ENCODE assay signal across 17 mouse cellular contexts in the genomic region with DNA sequence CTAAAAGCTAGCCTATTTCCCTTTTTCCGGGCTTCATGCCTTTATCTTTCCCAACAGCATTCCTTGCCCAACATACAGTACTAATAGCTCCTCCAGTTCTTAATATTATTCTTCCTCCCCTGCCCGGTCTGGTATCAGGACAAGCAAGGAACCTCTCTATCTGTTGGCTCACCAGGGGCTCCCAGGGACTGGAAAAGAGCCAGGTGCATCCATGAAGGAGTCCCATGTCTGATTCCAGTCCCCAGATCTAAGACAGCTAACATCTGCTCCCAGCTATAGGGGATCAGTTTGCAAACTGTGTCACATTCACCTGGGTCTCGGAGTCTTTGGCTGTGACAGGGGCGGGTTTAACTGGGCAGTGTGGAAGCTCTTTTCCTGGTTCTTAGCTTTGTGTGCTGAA.
DNase-seq lines count a peak whose midpoint lies in the region; ATAC-seq lines count a peak whose summit lies in the region.
"Had no signal": no experiment of that assay in that cellular context is flagged by ENCODE, and none has a peak within 500 bp of the region (broad histone marks: within the 10 kb centered on the region; RNA-seq: fewer than 3 reads in every experiment).

No protein-coding gene starts in this region.

- intact Hi-C loops in left cerebral cortex, postnatal 4 days (cut with DNase I): no loop called here
- intact Hi-C loops in left cerebral cortex, postnatal 36 days (cut with DNase I): no loop called here

- no peaks in the 10 kb centered on the region for H3K9me3 ChIP-seq in forebrain, embryonic 12.5 days
- H3K9me3 ChIP-seq in forebrain, embryonic 11.5 days (ENCODE audit: control insufficient read depth, low read length): no peaks in the 10 kb centered on the region
- H3K9me3 ChIP-seq in limb, embryonic 10.5 days (replicated peaks): no peaks in the 10 kb centered on the region
- H3K9me3 ChIP-seq: heart, embryonic 10.5 days had no signal

- no peak for ATAC-seq in forebrain, embryonic 12.5 days (ENCODE audit: low FRiP score)
- ATAC-seq in forebrain, embryonic 11.5 days (replicated peaks; ENCODE audit: low FRiP score): no peak
- ATAC-seq: midbrain, embryonic 16.5 days had no signal

- DNase-seq in forebrain, embryonic 11.5 days (ENCODE audit: low spot score): no peak
- DNase-seq in left cerebral cortex, postnatal 4 days: peak; percentile 64
- DNase-seq in left cerebral cortex, postnatal 36 days (ENCODE audit: low spot score in 2 of 2): no peak
- DNase-seq in limb, embryonic 10.5 days (ENCODE audit: low spot score): no peak
- no peak for DNase-seq in right cerebral cortex, postnatal 25 days
- no peak for DNase-seq in kidney, adult 18-20 months
- DNase-seq: adrenal gland, adult 8-10 months; cerebellum, adult 11 months; gastrocnemius, postnatal 25 days; heart, postnatal 14 days; layer of hippocampus, postnatal 36 days; lung, postnatal 14 days; spleen, adult 18-20 months; thymus, postnatal 36 days had no signal

- WGBS in forebrain, embryonic 12.5 days: 76% methylated on average over 4 of the region's 4 CpGs
- WGBS in forebrain, embryonic 11.5 days: 79% methylated on average over 4 of the region's 4 CpGs
- WGBS in limb, embryonic 10.5 days: 79% methylated on average over 4 of the region's 4 CpGs

- no peaks in the 10 kb centered on the region for H3K27me3 ChIP-seq in forebrain, embryonic 12.5 days
- no peaks in the 10 kb centered on the region for H3K27me3 ChIP-seq in forebrain, embryonic 11.5 days (ENCODE audit: control insufficient read depth, insufficient read depth, low read length)
- H3K27me3 ChIP-seq in limb, embryonic 10.5 days (ENCODE audit: low read depth, poor library complexity, severe bottlenecking): no peaks in the 10 kb centered on the region

- H3K4me1 ChIP-seq in forebrain, embryonic 12.5 days: peaks cover 19% of the 10 kb centered on the region
- H3K4me1 ChIP-seq in forebrain, embryonic 11.5 days (replicated peaks; ENCODE audit: control insufficient read depth, insufficient read depth, low read length): peaks cover 6% of the 10 kb centered on the region
- peaks cover 41% of the 10 kb centered on the region for H3K4me1 ChIP-seq in limb, embryonic 10.5 days

- no peak overlapping the region for H3K4me2 ChIP-seq in forebrain, embryonic 12.5 days
- H3K4me2 ChIP-seq in forebrain, embryonic 11.5 days (ENCODE audit: low read depth, low read length, severe bottlenecking): no peak overlapping the region

- H3K4me3 ChIP-seq in forebrain, embryonic 12.5 days (replicated peaks): no peak overlapping the region
- no peak overlapping the region for H3K4me3 ChIP-seq in forebrain, embryonic 11.5 days (ENCODE audit: low read depth, low read length)
- no peak overlapping the region for H3K4me3 ChIP-seq in limb, embryonic 10.5 days
- H3K4me3 ChIP-seq: heart, embryonic 10.5 days had no signal

- H3K9ac ChIP-seq in forebrain, embryonic 12.5 days: no peak overlapping the region
- H3K9ac ChIP-seq in forebrain, embryonic 11.5 days (ENCODE audit: low read length): no peak overlapping the region

- H3K36me3 ChIP-seq in forebrain, embryonic 12.5 days (replicated peaks): no peaks in the 10 kb centered on the region
- H3K36me3 ChIP-seq in forebrain, embryonic 11.5 days (ENCODE audit: control insufficient read depth, insufficient read depth, low read length): no peaks in the 10 kb centered on the region
- no peaks in the 10 kb centered on the region for H3K36me3 ChIP-seq in limb, embryonic 10.5 days
- H3K36me3 ChIP-seq: heart, embryonic 10.5 days had no signal

- peak overlapping the region; percentile 60 for H3K27ac ChIP-seq in forebrain, embryonic 12.5 days
- no peak overlapping the region; the same call in 1 of the 2 replicates for H3K27ac ChIP-seq in forebrain, embryonic 11.5 days (ENCODE audit: low read depth, low read length)
- peak overlapping the region; percentile 61; the same call in 1 of the 2 replicates for H3K27ac ChIP-seq in limb, embryonic 10.5 days
- H3K27ac ChIP-seq: heart, embryonic 10.5 days had no signal
